Mouse (Mus musculus): ENCODE measurements around the gene Rnf186.

The Rnf186 gene

DNA sequence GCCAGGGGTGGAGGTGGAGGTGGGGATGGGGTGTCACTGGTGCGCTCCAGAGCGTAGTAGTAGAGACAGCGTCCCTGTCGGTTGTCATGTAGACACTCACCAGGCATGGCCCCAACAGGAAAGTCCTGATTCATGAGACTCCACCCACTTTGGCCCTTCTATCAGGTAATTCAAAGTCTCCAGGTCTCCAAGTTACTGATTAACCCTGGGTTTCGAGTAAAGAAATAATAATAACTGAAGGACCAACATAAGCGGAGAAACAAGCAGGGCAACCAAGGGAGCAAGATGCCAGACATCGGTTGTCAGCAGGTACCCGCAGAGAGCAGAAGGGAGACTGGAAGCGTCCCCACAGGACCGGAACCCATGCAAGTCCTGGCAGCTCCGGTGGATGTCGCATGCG, at the start of gene Rnf186:
Rnf186 (plus strand) TSS at position 247 of the 400 bp plus-strand sequence.
- DNase-seq (ENCODE audit: extremely low spot score, low spot score), result no peak

DNA sequence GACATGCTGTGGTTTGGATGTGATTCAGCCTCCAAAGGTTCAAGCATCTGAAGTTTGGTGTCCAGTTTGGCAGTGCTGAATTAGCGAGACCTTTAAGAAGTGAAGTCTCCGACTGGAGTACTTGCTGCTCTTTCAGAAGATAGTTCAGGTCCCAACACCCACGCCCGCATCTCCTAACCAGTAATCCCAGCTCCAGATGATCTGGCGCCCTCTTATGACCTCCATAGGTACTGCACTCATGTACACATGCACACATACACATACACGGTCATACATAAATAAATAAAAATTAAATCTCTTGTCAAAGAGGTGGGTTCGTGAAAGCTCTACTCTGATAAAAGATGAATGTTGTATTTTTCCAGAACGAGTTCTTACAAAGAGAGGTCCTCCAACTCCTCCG, 49.6 kb upstream of the Rnf186 start:
- no peak for DNase-seq (ENCODE audit: extremely low spot score, low spot score)

GRCm38 (mm10) chr4:138921254-138922130, 45.4 kb upstream of the Rnf186 start:
- DNase-seq (ENCODE audit: extremely low spot score, low spot score), result no peak

GRCm38 (mm10) chr4:138922131-138922459, 44.8 kb upstream of the Rnf186 start:
- DNase-seq (ENCODE audit: extremely low spot score, low spot score), result peak; percentile 98

GRCm38 (mm10) chr4:138925561-138925960, 41.4 kb upstream of the Rnf186 start:
- DNase-seq (ENCODE audit: extremely low spot score, low spot score), result no peak

GRCm38 (mm10) chr4:138933862-138934261, 33.0 kb upstream of the Rnf186 start:
- no peak for DNase-seq (ENCODE audit: extremely low spot score, low spot score)

DNA sequence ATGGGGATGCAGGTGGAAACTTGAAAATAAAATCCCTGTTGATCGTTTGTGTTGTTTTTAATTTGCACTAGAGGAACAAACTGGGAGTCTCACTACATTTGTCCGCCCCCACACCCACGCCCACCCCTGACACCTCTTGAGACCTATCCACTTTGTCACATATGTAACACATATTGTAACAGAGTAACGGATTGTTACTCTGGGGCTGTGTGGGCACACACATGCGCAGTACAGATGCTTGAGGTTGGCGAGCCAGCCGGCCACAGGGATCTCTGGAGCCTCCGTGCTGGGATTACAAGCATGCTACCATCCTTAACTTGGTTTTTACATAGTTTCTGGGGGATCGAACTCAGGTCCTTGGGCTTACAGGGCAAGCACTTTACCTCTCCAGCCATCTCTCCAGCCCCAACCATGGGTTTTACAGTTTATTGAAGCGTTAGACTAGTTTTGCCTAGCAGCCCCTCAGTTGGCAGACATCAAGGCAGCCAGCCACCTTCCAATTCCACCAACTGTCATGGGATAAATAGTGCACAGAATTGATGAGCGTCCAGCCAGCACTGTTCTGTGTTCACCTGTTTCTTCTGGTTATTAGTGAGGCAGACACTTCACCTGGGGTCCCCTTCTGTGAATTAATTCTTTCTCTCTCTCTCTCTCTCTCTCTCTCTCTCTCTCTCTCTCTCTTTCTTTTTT, 32.3 kb upstream of the Rnf186 start:
- no peak for DNase-seq (ENCODE audit: extremely low spot score, low spot score)

DNA sequence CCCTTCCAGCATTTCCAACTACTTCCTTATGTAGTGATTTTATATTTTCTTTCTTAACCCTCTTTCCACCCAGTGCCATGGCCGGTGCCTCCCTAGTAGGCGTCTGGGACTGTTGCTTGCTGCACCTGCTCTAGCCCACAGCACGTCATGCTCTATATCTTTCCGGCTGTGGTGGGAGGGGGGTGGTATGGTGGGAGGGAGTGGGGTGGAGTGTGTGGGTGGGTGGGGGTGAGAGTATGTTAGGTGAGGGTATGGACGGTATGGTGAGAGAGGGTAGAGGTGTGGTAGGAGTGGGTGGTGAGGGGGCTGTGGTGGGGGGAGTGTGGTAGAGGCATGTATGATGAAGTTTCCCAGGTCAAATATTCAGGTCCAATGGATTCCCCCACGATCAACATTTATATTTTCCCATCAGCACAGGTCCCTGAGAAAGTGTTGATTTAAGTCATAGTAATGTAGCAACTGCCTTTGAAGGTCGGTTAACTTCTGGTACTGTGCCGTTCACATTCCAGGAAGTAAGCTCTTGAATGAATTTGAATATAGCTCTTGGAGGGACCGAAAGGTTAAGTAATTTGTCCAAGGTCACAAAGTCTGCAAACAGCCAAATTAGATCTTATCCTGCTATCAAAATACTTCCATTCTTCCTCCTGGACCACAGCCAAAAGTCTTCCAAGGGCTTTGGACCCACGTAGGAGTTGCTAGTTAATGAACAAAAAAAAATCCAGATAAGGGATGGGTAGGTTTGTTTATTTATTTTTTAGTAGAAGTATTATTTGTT, 28.2 kb upstream of the Rnf186 start:
- no peak for DNase-seq (ENCODE audit: extremely low spot score, low spot score)

DNA sequence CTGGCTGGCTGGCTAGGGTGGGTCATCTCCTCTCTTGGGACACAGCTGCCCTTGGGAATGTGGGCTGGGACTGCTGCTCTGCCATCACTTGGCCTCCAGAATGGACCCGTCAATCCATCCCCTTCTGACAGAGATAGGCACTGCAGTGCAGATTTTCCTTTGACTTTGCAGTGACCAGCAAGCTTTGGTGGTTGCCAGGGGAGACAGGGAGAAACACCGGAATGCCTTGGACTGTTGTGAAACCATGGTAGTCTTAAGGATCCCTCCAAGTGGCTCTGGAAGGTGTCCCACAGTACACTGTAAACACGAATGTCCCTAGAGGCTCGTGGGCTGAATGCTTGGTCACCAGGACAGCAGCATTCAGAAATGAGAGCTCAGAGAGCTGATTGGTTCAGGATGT, 27.4 kb upstream of the Rnf186 start:
- DNase-seq (ENCODE audit: extremely low spot score, low spot score), result no peak

- DNase-seq (ENCODE audit: extremely low spot score, low spot score), result no peak
These were observed 25.5 kb upstream of the Rnf186 start for GRCm38 (mm10) chr4:138941401-138941800.

GRCm38 (mm10) chr4:138941966-138942365, 24.9 kb upstream of the Rnf186 start:
- DNase-seq (ENCODE audit: extremely low spot score, low spot score), result no peak

- DNase-seq (ENCODE audit: extremely low spot score, low spot score), result peak; percentile 49
These were observed 23.2 kb upstream of the Rnf186 start for GRCm38 (mm10) chr4:138943730-138944129.

GRCm38 (mm10) chr4:138948257-138948656, 18.7 kb upstream of the Rnf186 start:
- DNase-seq (ENCODE audit: extremely low spot score, low spot score), result no peak

DNA sequence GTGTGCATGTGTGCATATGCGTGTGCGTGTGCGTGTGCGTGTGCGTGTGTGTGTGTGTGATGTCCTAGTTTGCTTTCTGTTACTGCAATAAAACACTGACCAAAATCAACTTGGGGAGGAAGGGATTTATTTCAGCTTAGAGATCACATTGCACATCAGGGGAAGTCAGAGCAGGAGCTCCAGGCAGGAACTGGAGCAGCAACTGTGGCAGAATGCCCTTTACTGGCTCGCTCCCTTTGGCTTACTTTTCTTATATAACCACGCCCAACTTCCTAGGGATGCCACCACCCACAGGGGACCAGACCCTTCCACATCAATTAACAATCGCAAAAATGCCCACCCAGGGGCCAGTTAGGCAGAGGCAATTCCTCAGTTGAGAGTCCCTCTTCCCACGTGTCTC, 8.3 kb upstream of the Rnf186 start:
- no peak for DNase-seq (ENCODE audit: extremely low spot score, low spot score)

GRCm38 (mm10) chr4:138959120-138959519, 7.8 kb upstream of the Rnf186 start:
- DNase-seq (ENCODE audit: extremely low spot score, low spot score), result no peak

DNA sequence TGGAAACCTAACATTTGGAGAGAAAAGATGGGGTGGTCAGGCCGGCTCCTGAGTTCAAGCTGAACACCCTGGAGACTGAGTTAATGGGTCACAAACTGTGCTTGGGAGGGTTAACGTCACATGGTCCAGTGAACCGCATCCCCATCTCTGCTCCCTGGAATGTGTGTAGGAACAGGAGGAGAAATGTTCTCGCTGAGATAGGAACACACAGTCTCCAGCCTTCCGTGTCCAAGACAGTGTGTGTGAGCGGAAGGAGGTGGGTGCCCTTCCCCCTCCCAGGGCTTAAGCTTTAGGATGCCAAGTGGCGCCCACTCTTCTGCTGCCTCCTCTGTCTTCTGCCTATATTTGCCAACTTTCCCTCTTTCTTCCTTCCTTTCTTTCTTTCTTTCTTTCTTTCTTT, 7.0 kb upstream of the Rnf186 start:
- DNase-seq (ENCODE audit: extremely low spot score, low spot score), result no peak

DNA sequence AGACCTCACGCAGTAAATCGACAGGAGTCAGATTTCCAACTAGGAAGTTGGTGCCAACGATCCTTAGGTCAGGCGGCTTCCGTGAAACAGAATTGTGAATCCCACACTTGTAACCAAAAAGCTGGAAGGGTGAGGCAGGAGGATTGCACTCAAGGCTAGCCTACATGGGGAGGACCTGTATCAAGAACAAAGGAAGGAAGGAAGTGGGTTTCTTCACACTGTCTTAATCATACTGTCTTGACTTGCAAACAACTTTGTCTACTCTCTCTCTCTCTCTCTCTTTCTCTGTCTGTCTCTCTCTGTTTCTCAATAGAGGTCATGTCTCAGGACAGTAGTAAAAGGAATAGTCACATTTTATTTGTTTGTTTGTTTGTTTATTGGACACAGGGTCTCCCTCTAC, 4.2 kb upstream of the Rnf186 start:
- no peak for DNase-seq (ENCODE audit: extremely low spot score, low spot score)

DNA sequence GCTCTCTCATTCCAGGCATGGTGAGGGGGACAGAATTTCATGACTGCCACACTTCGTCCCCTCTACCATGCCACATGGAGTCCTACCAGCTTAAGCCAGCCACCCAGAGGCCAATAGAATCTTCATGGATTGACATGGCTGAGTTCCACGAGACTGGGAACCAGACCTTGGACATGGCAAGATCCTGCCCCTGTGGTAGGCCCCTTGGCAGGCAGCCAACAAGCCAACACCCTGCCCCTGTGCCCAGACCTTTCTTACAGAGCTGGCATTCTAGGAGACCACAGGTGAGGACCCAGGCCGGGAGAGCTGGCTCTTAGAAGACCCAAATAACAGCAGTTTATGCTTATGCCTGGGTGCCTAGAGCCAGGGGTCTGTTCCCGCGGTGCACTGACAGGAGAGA, 1.0 kb upstream of the Rnf186 start:
- no peak for DNase-seq (ENCODE audit: extremely low spot score, low spot score)

DNA sequence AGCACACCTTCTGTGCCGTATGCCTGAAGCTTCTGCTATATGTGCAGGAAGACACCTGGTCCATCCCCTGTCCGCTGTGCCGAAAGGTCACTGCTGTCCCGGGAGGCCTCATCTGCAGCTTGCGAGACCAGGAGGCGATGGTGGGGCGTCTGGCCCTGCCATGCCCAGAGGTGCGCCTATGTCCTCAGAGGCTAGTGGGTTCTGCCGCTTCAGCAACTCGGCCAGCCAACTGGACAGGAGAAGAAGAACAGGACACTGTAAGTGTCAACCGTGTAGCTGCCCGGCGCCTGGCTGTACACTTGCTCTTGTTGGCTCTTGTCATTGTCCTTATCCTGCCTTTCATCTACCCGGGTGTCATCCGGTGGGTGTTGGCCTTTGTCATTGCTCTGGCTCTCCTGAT, 573 bp downstream of the Rnf186 start:
- no peak for DNase-seq (ENCODE audit: extremely low spot score, low spot score)

DNA sequence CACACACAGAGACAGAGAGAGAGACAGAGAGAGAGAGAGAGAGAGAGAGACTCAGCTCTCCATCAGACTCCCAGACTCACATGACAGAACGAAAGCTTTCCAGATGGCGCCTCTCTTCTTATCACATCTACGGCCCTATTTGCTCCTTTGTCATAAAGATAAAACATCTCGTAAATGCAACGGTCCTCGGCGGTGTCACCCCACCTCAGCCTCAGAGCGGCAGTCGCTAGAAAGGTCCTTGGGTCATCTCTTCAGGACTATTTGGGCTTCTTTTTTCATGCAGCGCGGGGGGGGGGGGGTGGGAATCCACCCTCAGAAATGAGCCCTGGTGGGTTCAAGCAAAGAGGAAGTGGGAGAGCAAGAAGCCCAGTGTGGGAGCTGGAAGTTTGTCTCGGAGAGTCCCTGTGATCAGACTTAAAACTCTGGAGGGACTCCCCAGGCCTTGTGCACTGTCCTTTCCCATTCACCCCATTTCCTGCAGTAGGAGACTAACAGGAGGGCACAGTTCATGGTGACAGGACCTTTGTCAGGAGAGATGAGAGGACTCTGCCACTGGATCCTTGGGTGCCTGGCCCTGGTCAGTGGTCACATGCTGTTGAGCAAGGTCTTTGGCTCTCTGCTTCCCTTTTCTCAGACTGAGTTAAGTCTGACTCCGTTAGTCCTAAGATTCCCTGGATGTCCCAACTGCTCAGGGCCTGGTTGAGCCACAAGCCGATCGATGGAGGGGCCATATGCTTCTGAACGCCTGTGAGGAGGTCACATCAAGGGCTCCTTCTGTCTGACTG, 2.1 kb downstream of the Rnf186 start:
- no peak for DNase-seq (ENCODE audit: extremely low spot score, low spot score)

- no peak for DNase-seq (ENCODE audit: extremely low spot score, low spot score)
These were observed 2.8 kb downstream of the Rnf186 start for GRCm38 (mm10) chr4:138969736-138970135.

Measured in neural tube, embryonic 10.5 days (tissue).